In the genomic region with DNA sequence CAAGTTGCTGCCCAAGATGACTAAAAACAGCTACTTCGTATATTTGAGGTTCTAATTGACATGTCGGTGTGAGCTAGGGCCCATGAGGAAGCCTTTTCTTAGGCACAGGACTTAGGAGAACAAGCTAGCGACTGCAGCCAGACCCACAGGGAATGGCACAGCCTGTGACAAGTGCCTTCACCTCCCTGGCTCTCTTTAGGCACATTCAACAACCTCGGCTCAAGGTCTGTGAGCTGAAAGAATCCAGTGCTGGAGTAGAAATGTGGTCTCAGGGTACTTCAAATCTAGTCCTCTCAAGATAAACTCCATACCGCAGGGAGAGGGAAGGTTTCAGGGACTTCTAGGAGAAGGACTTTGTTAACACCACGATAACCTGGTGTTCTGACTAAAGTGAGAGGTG, we compare ENCODE assay signal across 22 mouse cellular contexts.
"Had no signal": no experiment of that assay in that cellular context is flagged by ENCODE, and none has a peak within 500 bp of the region (broad histone marks: within the 10 kb centered on the region; RNA-seq: fewer than 3 reads in every experiment).

No protein-coding gene starts in this region.

- H3K36me3 ChIP-seq: heart, embryonic 10.5 days; heart, embryonic 12.5 days; hindbrain, embryonic 10.5 days; hindbrain, embryonic 12.5 days; limb, embryonic 10.5 days; limb, embryonic 12.5 days had no signal

- H3K4me1 ChIP-seq: hindbrain, embryonic 10.5 days; hindbrain, embryonic 12.5 days had no signal

- ATAC-seq: hindbrain, embryonic 16.5 days; inflammation-experienced regulatory T-cells, adult 6 months had no signal

- H3K9me3 ChIP-seq: heart, embryonic 10.5 days; heart, embryonic 12.5 days; hindbrain, embryonic 10.5 days; hindbrain, embryonic 12.5 days; limb, embryonic 10.5 days; limb, embryonic 12.5 days had no signal

- H3K4me2 ChIP-seq: heart, embryonic 12.5 days; hindbrain, embryonic 12.5 days; hindbrain, embryonic 14.5 days; limb, embryonic 12.5 days had no signal

- H3K4me3 ChIP-seq: gastrocnemius, adult 2 months; heart, embryonic 10.5 days; heart, embryonic 12.5 days; hindbrain, embryonic 10.5 days; hindbrain, embryonic 12.5 days; layer of hippocampus, adult 2 months; limb, embryonic 10.5 days; limb, embryonic 12.5 days had no signal

- H3K27ac ChIP-seq: gastrocnemius, adult 2 months; heart, embryonic 10.5 days; hindbrain, embryonic 10.5 days; hindbrain, embryonic 12.5 days; hindbrain, embryonic 14.5 days; limb, embryonic 10.5 days; limb, embryonic 12.5 days had no signal

- DNase-seq: gastrocnemius, adult 2 months; gastrocnemius, postnatal 10 days; gastrocnemius, postnatal 25 days; heart, adult 18-20 months; heart, postnatal 10 days; heart, postnatal 4 days; kidney, adult 18-20 months; kidney, adult 8-10 months; kidney, postnatal 10 days; kidney, postnatal 25 days; kidney, postnatal 4 days; liver had no signal

- H3K9ac ChIP-seq: heart, embryonic 12.5 days; hindbrain, embryonic 12.5 days; hindbrain, embryonic 14.5 days; limb, embryonic 12.5 days had no signal

- H3K27me3 ChIP-seq: hindbrain, embryonic 12.5 days; limb, embryonic 12.5 days had no signal
